Mouse (Mus musculus) heart, adult 11 months (tissue): Measurements from ENCODE around the gene Armc9.
A peak's percentile ranks its signal among the peaks of the same experiment; 100 is the strongest.

ENCODE experiments used
- DNase-seq: peaks from one replicate; pipeline ENCODE4 v3.0.0; 2022

Armc9 gene

DNA sequence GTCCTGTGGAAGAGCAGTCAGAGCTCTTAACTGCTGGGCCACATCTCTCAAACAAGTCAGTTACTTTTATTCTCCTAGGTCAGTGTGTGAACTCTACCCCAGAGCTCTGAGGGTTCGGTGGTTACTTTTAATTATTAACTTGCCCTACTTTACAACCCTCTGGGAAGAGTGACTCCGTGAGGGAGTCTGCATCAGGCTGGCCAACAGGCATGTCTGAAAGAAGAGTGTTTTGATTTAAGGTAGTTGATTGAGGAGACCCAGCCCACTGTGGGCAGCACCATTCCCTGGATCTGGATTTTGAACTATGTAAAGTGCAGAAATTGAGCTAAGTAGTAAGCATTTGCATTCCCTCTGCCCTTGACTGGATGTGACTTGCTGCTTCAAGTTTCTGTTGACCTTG, 21.5 kb downstream of the Armc9 start:
- DNase-seq: no peak

DNA sequence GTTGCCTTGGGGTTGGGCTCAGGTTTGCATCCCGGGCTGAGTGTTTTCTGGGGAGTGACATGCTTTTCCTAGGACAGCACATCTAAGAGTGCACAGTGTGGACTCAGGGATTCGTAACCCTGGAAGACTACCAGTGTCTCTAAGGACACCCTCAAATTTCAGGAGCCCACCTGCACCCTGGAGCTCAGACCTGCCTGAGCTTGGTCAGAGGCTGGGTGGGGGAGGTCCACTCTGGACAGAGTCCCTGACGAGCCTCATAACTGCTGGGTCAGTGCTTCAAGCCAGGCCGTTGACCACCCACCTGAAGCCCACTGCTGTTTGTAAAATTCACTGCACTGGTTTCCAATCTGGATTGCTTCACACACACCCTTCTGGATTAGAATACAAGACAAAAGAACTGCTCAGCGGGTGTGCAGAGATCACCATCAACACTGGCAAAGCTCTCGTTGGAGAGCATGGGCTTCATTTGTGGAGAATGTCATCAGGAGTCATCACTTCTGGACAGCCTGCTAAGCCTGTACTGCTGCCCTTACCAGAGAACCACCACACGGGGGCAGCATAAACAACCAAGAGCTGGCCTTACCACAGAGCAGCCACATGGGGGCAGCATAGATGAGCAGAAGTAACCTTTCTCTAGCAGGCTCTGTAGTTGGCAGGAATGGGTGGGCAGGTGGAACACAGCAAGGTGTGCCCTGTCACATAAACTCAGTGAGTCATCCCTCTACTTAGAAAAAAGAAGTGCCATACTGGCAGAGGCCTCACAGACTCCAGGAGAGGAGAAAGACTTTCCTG, 24.1 kb downstream of the Armc9 start:
- DNase-seq: peak; percentile 94

DNA sequence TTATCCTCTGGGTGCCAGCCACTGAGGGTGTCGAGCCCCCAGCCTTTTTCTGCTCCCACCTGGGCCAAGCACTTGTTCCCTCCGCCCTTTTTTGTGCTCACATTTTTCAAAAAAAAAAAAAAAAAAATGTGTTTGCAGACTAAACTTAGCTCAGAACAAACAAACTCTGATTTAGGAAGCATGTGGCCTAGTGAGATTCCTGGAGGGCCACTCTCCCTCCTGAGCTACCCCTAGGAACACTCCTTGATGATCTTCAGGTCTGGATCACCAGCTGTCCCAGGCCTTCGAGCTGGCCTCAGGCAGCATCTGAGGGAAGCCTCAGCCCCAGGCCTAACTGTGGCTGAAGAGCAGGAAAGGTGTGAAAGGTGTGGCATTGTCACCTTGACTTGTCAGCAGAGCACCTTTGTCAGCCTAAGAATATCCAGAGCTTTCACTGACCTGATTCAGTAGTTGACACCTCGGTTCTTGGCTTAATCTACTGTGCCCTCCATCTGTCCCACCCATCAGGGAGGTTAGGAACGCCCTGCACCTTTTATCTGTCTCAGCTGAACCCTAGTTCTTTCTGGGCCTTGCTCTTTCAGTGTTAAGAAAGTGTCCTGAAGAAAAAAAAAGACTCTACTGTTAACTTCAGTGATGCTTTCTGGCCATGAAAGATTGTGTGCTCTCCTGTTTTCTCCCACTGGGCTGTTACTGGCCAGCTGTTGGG, 27.6 kb downstream of the Armc9 start:
- DNase-seq: no peak

DNA sequence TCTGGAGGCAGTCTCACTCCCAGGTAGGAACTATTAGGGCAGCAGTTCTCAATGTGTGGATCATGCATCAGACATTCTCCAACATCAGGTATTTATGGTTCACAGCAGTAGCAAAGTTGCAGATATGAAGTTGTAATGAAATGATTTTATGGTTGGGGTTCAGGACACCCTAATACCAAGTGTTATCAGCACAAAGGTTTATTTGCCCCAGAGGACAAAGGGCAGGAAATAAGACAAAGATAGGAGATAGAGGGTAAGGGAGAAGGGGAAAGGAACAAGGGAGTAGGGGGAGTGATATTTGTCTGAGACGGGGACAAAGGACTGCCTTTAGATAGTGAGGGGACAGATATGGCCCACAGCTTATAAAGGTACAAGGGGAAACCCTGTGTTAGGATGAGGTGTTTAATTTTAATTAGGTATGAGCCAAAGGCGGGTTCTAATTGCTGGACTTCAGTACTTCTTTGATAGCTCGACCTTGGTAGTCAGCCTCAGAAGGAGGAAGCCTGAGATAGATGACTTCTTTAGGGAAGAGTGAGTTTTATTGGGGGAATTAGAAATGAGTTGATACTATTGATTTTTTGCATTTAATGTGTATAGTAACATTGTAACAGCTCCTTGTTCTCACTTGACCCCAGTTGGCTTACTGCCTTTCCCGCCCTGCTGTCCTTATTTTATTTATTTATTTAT, 29.1 kb downstream of the Armc9 start:
- DNase-seq: no peak

DNA sequence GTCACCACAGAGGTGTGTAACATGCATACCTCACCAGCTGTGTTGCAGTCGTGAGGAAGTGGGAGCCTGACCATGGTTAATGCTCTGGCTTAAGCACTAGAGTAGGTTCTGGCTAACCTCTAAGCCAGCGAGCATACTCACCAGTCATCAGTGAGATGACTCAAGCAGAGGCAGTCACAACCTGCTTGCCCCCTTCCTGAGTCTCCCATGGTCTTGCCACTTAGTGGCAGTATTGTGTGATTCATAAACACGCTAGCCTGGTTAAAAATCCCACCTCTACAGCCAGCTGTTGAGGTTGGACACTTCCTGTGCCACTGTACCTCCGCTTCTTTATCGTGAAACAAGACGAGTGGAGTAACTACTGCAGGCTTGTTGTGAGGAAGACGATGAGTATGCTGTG, 32.2 kb downstream of the Armc9 start:
- DNase-seq: no peak

GRCm38 (mm10) chr1:86187856-86188255, 33.3 kb downstream of the Armc9 start:
- no peak for DNase-seq

DNA sequence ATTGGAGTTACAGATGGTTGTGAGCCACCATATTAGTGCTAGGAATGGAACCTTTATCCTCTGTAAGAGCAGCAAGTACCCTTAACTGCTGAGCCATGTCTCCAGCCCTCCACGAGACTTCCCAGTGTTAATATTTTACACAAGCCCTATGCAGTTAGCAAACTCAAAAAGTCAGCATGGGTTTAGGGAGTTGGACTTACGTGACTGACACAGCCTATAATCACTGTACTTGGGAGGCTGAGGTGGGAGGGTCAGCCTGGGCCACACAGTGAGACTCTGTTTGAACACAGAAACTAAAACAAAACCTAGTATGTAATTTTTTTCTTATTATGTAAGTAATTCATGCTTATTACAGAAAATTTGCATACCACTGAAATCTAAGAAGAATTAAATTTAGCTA, 33.7 kb downstream of the Armc9 start:
- no peak for DNase-seq

DNA sequence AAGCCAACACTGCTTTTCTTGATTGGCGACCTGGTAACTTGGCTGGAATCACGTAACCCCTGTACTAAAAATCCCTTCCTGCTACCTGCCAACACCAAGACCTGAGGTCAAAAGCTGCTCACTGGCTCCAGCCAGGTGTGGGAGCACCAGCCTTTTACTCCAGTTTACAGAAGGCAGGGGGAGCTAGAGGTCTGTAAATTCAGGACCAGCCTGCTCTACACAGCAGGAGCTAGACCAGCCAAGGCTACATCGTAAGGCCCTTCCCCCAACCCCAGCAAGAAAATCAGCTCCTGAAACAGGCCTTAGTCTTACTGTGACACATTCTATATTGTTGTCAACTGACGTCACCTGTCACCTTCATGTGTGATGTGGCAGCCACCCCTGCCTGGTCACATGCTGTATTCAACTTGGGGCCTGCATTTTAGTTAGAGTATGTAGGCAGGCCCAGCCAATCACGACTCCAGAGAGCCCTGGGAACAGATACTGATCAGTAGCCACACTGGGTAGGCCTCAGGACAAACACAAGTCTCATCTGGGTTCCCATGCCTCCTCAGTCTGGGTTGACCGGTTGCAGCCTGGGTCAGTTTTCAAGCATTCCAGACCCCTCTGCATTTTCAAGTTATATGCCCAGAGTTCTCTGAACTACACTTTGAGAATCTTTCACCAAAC, 34.6 kb downstream of the Armc9 start:
- DNase-seq: no peak

DNA sequence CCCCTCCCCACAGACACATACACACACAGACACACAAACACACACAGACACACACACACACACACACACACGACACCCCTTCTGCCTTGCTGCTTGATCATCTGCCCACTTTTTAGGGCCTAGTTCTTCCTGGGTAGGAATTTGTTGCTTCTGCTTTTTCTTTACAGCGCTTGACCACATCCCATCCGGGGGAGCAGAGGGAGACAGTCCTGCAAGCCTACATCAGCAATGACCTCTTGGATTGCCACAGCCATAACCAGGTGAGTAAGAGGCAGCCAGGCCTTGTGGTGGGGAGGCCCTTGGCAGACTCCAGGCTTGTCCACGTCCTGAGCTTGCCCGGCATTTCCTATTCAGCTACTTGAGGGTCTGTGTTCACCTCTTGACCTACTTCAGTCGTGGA, 36.3 kb downstream of the Armc9 start:
- no peak for DNase-seq

- no peak for DNase-seq
Measured at GRCm38 (mm10) chr1:86194044-86194443, 39.5 kb downstream of the Armc9 start.

- DNase-seq: no peak
Measured at GRCm38 (mm10) chr1:86198276-86198675, 43.7 kb downstream of the Armc9 start.

GRCm38 (mm10) chr1:86199026-86199425, 44.4 kb downstream of the Armc9 start:
- DNase-seq: no peak

- DNase-seq: no peak
Measured at GRCm38 (mm10) chr1:86201312-86201711, 46.7 kb downstream of the Armc9 start.

- DNase-seq: no peak
Measured at GRCm38 (mm10) chr1:86202617-86203219, 48.1 kb downstream of the Armc9 start.

DNA sequence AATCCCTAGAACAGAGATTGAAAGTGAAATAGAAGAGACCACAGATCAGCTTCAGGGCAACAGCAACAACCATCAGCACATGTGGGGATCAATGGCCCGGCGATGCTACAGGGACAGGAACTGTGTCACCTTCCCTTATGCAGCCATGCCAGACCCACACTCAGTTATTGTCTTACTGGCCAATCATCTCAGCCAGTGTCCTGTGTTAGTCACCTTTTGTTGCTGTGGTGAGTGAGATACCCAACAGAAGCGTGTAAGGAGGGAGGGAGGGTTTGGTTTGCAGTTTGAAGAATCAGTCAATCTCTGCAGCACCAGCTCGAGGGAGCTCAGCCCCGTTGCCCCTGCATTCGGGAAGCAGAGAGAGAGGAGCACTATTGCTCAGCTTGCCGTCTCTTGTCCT, 56.1 kb downstream of the Armc9 start:
- DNase-seq: no peak

DNA sequence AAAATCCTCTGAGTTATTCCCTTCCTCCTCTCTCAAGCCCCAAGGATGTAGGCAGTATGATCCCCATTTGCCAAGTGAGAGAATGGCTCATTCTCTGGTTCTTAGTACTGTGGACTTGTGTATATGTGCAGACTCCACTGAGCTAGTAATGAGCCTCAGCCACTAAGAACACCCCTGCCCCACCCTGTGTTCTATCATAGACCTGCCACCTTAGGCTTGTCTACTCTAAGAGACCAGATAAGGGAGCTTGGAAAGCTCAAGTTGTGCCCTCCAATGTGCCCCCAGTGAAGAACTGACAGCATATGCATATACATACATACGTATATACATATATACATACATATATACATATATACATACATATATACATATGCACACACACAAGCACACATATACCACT, 56.9 kb downstream of the Armc9 start:
- DNase-seq: no peak

GRCm38 (mm10) chr1:86212731-86213130, 58.2 kb downstream of the Armc9 start:
- DNase-seq: no peak

- peak; percentile 97 for DNase-seq
Measured at GRCm38 (mm10) chr1:86214158-86214557, 59.6 kb downstream of the Armc9 start.

- DNase-seq: no peak
Measured at GRCm38 (mm10) chr1:86215297-86215696, 60.7 kb downstream of the Armc9 start.

GRCm38 (mm10) chr1:86216412-86216811, 61.8 kb downstream of the Armc9 start:
- no peak for DNase-seq

DNA sequence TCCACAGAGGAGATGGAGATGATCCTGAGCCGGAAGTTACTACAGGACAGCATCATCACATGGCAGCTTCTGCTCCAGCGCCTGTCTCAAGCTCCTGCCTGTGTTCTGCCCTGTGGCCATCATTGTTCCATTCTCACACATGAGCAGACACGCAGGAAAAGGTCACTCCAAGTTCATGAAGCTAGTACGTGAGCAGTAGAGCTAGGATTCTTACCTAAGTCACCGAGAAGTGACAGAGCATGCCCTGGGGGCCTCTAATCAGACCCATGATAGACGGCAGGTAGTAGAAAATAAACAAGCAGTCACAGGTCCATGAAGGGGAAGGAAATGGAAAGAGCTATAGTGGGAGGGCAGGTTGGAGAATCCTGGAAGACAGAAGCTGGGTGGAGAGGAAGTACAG, 63.4 kb downstream of the Armc9 start:
- DNase-seq: no peak

- no peak for DNase-seq
Measured at GRCm38 (mm10) chr1:86225195-86225594, 70.6 kb downstream of the Armc9 start.

GRCm38 (mm10) chr1:86228653-86229052, 74.1 kb downstream of the Armc9 start:
- DNase-seq: peak; percentile 86
